Mouse (Mus musculus) forebrain, postnatal 0 days (tissue): ENCODE measurements around the gene Adcy1. TPM values are rescaled to one million over a fixed set of nuclear protein-coding genes. Genes with fewer than 3 reads are reported as not detected.
A peak's percentile ranks its signal among the peaks of the same experiment; 100 is the strongest.

Experiments used
- ATAC-seq: fragments of 200-750 bp; cut with Nextera tagmentation; 2 replicates; pipeline ENCODE4 v1.8.0; 2017; ENCODE audit warnings: mild to moderate bottlenecking, moderate library complexity
- DNase-seq: peaks from one replicate; pipeline ENCODE4 v3.0.0-alpha.2; 2015
- H3K27ac ChIP-seq: fragments of 300-500 bp; sonication (generic); 2 replicates; pipeline ENCODE4 v1.5.1; 2014; ENCODE audit warnings: low read depth, mild to moderate bottlenecking, antibody characterized with exemption, low read length, moderate library complexity, mixed read lengths
- H3K27me3 ChIP-seq: fragments of 300-500 bp; sonication (generic); 2 replicates; pipeline ENCODE4 v1.6.1; 2014; ENCODE audit warnings: mild to moderate bottlenecking, low read length, mixed read lengths; ENCODE audit not compliant: insufficient read depth
- H3K36me3 ChIP-seq: fragments of 300-500 bp; sonication (generic); 2 replicates; pipeline ENCODE4 v1.6.1; 2014; ENCODE audit warnings: mild to moderate bottlenecking, moderate library complexity; ENCODE audit not compliant: insufficient read depth
- H3K4me1 ChIP-seq: fragments of 300-500 bp; sonication (generic); 2 replicates; pipeline ENCODE4 v1.6.1; 2014; ENCODE audit warnings: antibody characterized with exemption; ENCODE audit not compliant: insufficient read depth
- H3K4me2 ChIP-seq: fragments of 300-500 bp; sonication (generic); 2 replicates; pipeline ENCODE4 v1.6.1; 2014; ENCODE audit warnings: low read depth, mild to moderate bottlenecking, moderate library complexity
- H3K4me3 ChIP-seq: fragments of 300-500 bp; sonication (generic); 2 replicates; pipeline ENCODE4 v1.5.1; 2014; ENCODE audit warnings: low read depth, low read length, mixed read lengths
- H3K9ac ChIP-seq: fragments of 300-500 bp; sonication (generic); 2 replicates; pipeline ENCODE4 v1.6.1; 2014; ENCODE audit warnings: mild to moderate bottlenecking
- H3K9me3 ChIP-seq: fragments of 300-500 bp; sonication (generic); 2 replicates; pipeline ENCODE4 v1.6.1; 2016; ENCODE audit warnings: low read length
- CTCF ChIP-seq: sonication (generic); IDR thresholded peaks from 2 replicates; pipeline ENCODE4 v1.5.1; 2016; ENCODE audit warnings: antibody characterized with exemption, control low read depth, low read depth
- WGBS: fragments of 180-500 bp; shearing (Covaris S2); extraction: QIAGEN DNeasy Blood & Tissue Kit; methylation state at CpG from one replicate; pipeline ENCODE4 v1.1.7; 2014; 5-methylcytosine and 5-hydroxymethylcytosine counted together
- polyA plus RNA-seq: library from polyadenylated mRNA; unstranded; fragments of >200 nt; fragmentation: Nextera tagmentation; extraction: Ambion mirVana; gene quantifications from 2 replicates; pipeline ENCODE4 v1.2.1, GENCODE M21; 2015
- total RNA-seq: library from RNA; depleted of rRNA; stranded (reverse); fragments of >200 nt; gene quantifications from 2 replicates; pipeline ENCODE4 v1.2.3, GENCODE M21; 2014

Adcy1 gene
- total and polyA plus RNA-seq, 2 experiments from 2014 or later, result 13.6 to 115 TPM

- H3K9ac ChIP-seq, result no peak overlapping the region
- no peaks in the 10 kb centered on the region for H3K9me3 ChIP-seq
- H3K36me3 ChIP-seq, result peaks cover 21% of the 10 kb centered on the region; the same call in 1 of the 2 replicates
- H3K27ac ChIP-seq, result no peak overlapping the region
- H3K4me2 ChIP-seq, result no peak overlapping the region
- ATAC-seq (no peak), DNase-seq (no peak)
- no peaks in the 10 kb centered on the region for H3K27me3 ChIP-seq
- WGBS, result 79% methylated on average over 8 of the region's 8 CpGs
- no peaks in the 10 kb centered on the region for H3K4me1 ChIP-seq
- TF ChIP-seq CTCF, result no peak
- no peak overlapping the region for H3K4me3 ChIP-seq
Observed at GRCm38 (mm10) chr11:7153081-7153480, 89.8 kb downstream of the Adcy1 start.

GRCm38 (mm10) chr11:7156427-7156826, 93.1 kb downstream of the Adcy1 start:
- H3K27ac ChIP-seq, result no peak overlapping the region
- no peaks in the 10 kb centered on the region for H3K27me3 ChIP-seq
- ATAC-seq (no peak), DNase-seq (no peak)
- peaks cover 8% of the 10 kb centered on the region; the same call in 1 of the 2 replicates for H3K36me3 ChIP-seq
- H3K9me3 ChIP-seq, result no peaks in the 10 kb centered on the region
- H3K9ac ChIP-seq, result no peak overlapping the region
- TF ChIP-seq CTCF, result no peak
- no peak overlapping the region for H3K4me2 ChIP-seq
- H3K4me3 ChIP-seq, result no peak overlapping the region
- no peaks in the 10 kb centered on the region for H3K4me1 ChIP-seq
- WGBS, result 81% methylated on average over 4 of the region's 4 CpGs

- no peak overlapping the region for H3K4me3 ChIP-seq
- no peak for TF ChIP-seq CTCF
- H3K4me1 ChIP-seq, result no peaks in the 10 kb centered on the region
- H3K36me3 ChIP-seq, result peaks cover 5% of the 10 kb centered on the region; the same call in 1 of the 2 replicates
- no peak overlapping the region for H3K27ac ChIP-seq
- no peak for DNase-seq
- 78% methylated on average over 6 of the region's 6 CpGs for WGBS
- no peaks in the 10 kb centered on the region for H3K27me3 ChIP-seq
- no peak overlapping the region for H3K4me2 ChIP-seq
- no peaks in the 10 kb centered on the region for H3K9me3 ChIP-seq
- no peak overlapping the region for H3K9ac ChIP-seq
- ATAC-seq, result no peak
Observed at GRCm38 (mm10) chr11:7158196-7158595, 94.9 kb downstream of the Adcy1 start.

- Histone ChIP-seq H3K27ac (no peak overlapping the region), H3K4me2 (no peak overlapping the region), H3K4me1 (no peaks in the 10 kb centered on the region), H3K9ac (no peak overlapping the region), H3K36me3 (peaks cover 13% of the 10 kb centered on the region; the same call in 1 of the 2 replicates), H3K4me3 (no peak overlapping the region), H3K27me3 (no peaks in the 10 kb centered on the region), H3K9me3 (no peaks in the 10 kb centered on the region)
- 79% methylated on average over 6 of the region's 6 CpGs for WGBS
- DNase-seq, result no peak
- TF ChIP-seq CTCF, result no peak
- no peak for ATAC-seq
Observed at GRCm38 (mm10) chr11:7160146-7160545, 96.9 kb downstream of the Adcy1 start.

- no peak overlapping the region for H3K9ac ChIP-seq
- peak; percentile 17 for DNase-seq
- 28% methylated on average over 4 of the region's 4 CpGs for WGBS
- H3K9me3 ChIP-seq, result no peaks in the 10 kb centered on the region
- H3K27me3 ChIP-seq, result no peaks in the 10 kb centered on the region
- ATAC-seq, result peak; percentile 78
- no peak overlapping the region for H3K4me3 ChIP-seq
- H3K27ac ChIP-seq, result no peak overlapping the region
- no peaks in the 10 kb centered on the region for H3K4me1 ChIP-seq
- no peak for TF ChIP-seq CTCF
- H3K36me3 ChIP-seq, result peaks cover 18% of the 10 kb centered on the region; the same call in 1 of the 2 replicates
- H3K4me2 ChIP-seq, result no peak overlapping the region
Observed at GRCm38 (mm10) chr11:7160637-7161101, 97.4 kb downstream of the Adcy1 start.

- ATAC-seq, result peak; percentile 23; the same call in 1 of the 2 replicates
Observed at GRCm38 (mm10) chr11:7161502-7162174, 98.3 kb downstream of the Adcy1 start.

GRCm38 (mm10) chr11:7164416-7164815, 101.1 kb downstream of the Adcy1 start:
- Histone ChIP-seq H3K27ac (no peak overlapping the region), H3K36me3 (peaks cover 33% of the 10 kb centered on the region; the same call in 1 of the 2 replicates), H3K27me3 (no peaks in the 10 kb centered on the region), H3K9ac (no peak overlapping the region), H3K4me2 (no peak overlapping the region), H3K4me3 (no peak overlapping the region), H3K4me1 (no peaks in the 10 kb centered on the region), H3K9me3 (no peaks in the 10 kb centered on the region)
- DNase-seq, result no peak
- no peak for TF ChIP-seq CTCF
- no peak for ATAC-seq
- WGBS, result 22% methylated on average over 4 of the region's 4 CpGs

More at GRCm38 (mm10) chr11:7161502-7162174, 98.3 kb downstream of the Adcy1 start:
- Histone ChIP-seq H3K4me2 (no peak overlapping the region), H3K4me1 (no peaks in the 10 kb centered on the region), H3K9ac (no peak overlapping the region), H3K9me3 (no peaks in the 10 kb centered on the region), H3K4me3 (no peak overlapping the region), H3K27me3 (no peaks in the 10 kb centered on the region), H3K27ac (no peak overlapping the region), H3K36me3 (peaks cover 23% of the 10 kb centered on the region; the same call in 1 of the 2 replicates)
- DNase-seq, result peak; percentile 71
- peak; percentile 88 for TF ChIP-seq CTCF
- WGBS, result 78% methylated on average over 8 of the region's 8 CpGs
